Mouse (Mus musculus): ENCODE results near the gene Lgals7. TPM values are rescaled to one million over a fixed set of nuclear protein-coding genes. Genes with fewer than 3 reads are reported as not detected.
"Not testable (repeated sequence)": the region's sequence is repeated elsewhere in the genome, so short reads cannot be mapped to it uniquely, and the experiment has no call there.

Gene Lgals7
- polyA plus RNA-seq, 1 experiment from 2014 or later, result 0.42 TPM

DNA sequence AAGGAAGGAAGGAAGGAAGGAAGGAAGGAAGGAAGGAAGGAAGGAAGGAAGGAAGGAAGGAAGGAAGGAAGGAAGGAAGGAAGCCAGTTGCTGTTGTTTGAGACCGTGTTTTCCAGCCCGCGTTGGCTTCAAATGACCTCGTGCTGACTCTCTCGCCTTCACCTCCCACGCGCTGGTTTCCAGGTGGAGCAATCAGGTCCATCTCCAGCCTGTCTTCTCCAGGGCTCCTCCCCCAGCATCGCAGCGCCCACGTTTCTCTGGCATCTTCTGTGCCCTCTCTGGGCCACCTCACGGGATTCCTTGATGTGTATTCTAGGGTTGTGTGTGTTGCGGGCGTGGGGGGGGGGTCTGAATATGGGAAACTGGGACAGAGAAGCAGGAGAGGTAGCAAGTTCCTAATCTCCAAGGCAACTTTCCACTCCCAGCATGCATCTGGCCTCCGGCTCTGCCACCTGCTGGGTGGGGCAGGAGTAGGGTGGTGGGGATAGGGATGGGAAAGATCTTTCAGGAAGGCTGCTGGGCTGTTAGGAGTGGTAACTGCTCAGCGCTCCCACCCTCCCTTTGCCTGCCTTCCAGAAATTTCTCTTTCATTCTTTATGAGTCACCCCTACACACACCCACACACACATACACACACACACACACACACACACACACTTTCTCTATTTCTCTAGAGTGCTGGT, 695 bp upstream of the Lgals7 start:
- Histone ChIP-seq H3K9me3 (ENCODE audit: control insufficient read depth, low read length) (no peaks in the 10 kb centered on the region), H3K4me3 (ENCODE audit: low read depth, low read length) (no peak overlapping the region), H3K4me1 (replicated peaks; ENCODE audit: control insufficient read depth, insufficient read depth, low read length) (peaks cover 11% of the 10 kb centered on the region; the same call in 1 of the 2 replicates), H3K9ac (ENCODE audit: low read length) (no peak overlapping the region), H3K4me2 (ENCODE audit: low read length) (no peak overlapping the region), H3K27ac (ENCODE audit: low read depth) (no peak overlapping the region), H3K27me3 (replicated peaks; ENCODE audit: control insufficient read depth, insufficient read depth, low read length) (no peaks in the 10 kb centered on the region), H3K36me3 (ENCODE audit: control insufficient read depth, insufficient read depth, low read length) (no peaks in the 10 kb centered on the region)
- ATAC-seq (replicated peaks; ENCODE audit: low FRiP score, low TSS enrichment, low read depth) (no peak), DNase-seq (ENCODE audit: low spot score) (no peak)
- 69% methylated on average over 15 of the region's 15 CpGs for WGBS

DNA sequence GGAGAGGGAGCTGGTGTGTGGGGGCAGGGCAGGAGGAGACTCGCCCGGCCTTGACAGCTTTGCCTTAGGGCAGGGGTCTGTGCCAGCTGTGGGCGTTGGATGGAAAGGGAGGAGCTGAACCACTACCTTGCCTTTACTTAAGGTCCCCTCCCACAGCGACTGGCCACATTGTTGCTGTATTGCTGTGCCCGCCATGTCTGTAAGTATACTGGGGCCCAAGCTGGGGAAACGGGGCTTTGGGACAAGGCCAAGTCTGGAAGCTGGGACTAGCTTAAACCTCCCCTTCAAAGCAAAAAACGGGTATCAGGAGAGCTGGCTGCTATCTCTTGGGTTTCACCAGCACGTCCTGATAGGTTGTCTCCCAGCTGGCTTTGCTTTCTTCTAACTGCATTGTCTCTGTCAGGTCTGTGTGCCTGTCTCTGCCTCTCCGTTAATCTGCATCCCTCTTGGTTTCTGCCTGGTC, 666 bp downstream of the Lgals7 start:
- Histone ChIP-seq H3K27me3 (replicated peaks; ENCODE audit: control insufficient read depth, insufficient read depth, low read length) (no peaks in the 10 kb centered on the region), H3K9me3 (ENCODE audit: control insufficient read depth, low read length) (no peaks in the 10 kb centered on the region), H3K4me3 (ENCODE audit: low read depth, low read length) (no peak overlapping the region), H3K9ac (ENCODE audit: low read length) (no peak overlapping the region), H3K27ac (ENCODE audit: low read depth) (no peak overlapping the region), H3K36me3 (ENCODE audit: control insufficient read depth, insufficient read depth, low read length) (no peaks in the 10 kb centered on the region), H3K4me1 (replicated peaks; ENCODE audit: control insufficient read depth, insufficient read depth, low read length) (peaks cover 11% of the 10 kb centered on the region; the same call in 1 of the 2 replicates), H3K4me2 (ENCODE audit: low read length) (no peak overlapping the region)
- WGBS, result 42% methylated on average over 9 of the region's 9 CpGs
- DNase-seq (ENCODE audit: low spot score) (peak; percentile 59), ATAC-seq (replicated peaks; ENCODE audit: low FRiP score, low TSS enrichment, low read depth) (no peak)

DNA sequence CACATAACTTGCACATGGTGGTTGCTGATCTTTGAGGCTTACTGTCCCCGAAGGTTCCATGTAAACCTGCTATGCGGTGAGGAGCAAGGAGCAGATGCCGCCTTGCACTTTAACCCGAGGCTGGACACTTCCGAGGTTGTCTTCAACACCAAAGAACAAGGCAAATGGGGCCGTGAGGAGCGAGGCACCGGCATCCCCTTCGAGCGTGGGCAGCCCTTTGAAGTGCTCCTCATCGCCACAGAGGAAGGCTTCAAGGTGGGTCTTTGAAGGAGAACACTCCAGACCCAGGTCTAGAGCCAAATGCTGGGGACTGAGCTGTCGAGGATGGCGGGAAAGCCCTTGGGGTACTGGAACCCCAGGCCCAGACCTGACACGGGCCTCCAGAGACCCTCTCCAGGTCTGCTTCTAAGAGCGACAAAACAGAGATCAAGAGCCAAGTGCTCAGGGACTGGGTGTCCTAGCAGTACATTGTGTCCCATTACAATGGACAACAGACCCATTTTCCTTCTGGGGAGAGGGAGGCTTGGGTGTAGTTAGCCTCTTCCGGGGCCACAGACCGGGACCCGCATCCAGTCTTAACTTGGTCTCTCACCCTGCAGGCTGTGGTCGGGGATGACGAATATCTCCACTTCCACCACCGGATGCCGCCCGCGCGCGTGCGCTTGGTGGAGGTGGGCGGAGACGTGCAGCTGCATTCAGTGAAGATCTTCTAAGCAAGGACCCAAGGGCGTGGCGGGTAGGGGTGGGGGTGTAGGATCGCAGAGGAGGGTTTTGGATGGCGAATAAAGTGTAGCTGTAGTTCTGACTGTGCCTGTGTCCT, 2.0 kb downstream of the Lgals7 start:
- Histone ChIP-seq H3K36me3 (ENCODE audit: control insufficient read depth, insufficient read depth, low read length) (no peaks in the 10 kb centered on the region), H3K27ac (ENCODE audit: low read depth) (no peak overlapping the region), H3K27me3 (replicated peaks; ENCODE audit: control insufficient read depth, insufficient read depth, low read length) (no peaks in the 10 kb centered on the region), H3K9me3 (ENCODE audit: control insufficient read depth, low read length) (no peaks in the 10 kb centered on the region), H3K9ac (ENCODE audit: low read length) (no peak overlapping the region), H3K4me3 (ENCODE audit: low read depth, low read length) (0 out of 2 replicates have a peak overlapping the region, but pooled peaks have one; percentile 7), H3K4me2 (ENCODE audit: low read length) (peak overlapping the region; percentile 42), H3K4me1 (replicated peaks; ENCODE audit: control insufficient read depth, insufficient read depth, low read length) (peaks cover 11% of the 10 kb centered on the region; the same call in 1 of the 2 replicates)
- WGBS, result 38% methylated on average over 33 of the region's 33 CpGs
- peak; percentile 47; the same call in 1 of the 2 replicates for ATAC-seq (replicated peaks; ENCODE audit: low FRiP score, low TSS enrichment, low read depth)
- peak; percentile 87 for DNase-seq (ENCODE audit: low spot score)

GRCm38 (mm10) chr7:28866769-28867507, 3.3 kb downstream of the Lgals7 start:
- H3K4me2 ChIP-seq (ENCODE audit: low read length), result no peak overlapping the region; the same call in 1 of the 2 replicates
- no peak overlapping the region for H3K4me3 ChIP-seq (ENCODE audit: low read depth, low read length)
- WGBS, result 92% methylated on average over 28 of the region's 28 CpGs
- peaks cover 11% of the 10 kb centered on the region; the same call in 1 of the 2 replicates for H3K4me1 ChIP-seq (replicated peaks; ENCODE audit: control insufficient read depth, insufficient read depth, low read length)
- no peak for ATAC-seq (replicated peaks; ENCODE audit: low FRiP score, low TSS enrichment, low read depth)
- no peaks in the 10 kb centered on the region for H3K9me3 ChIP-seq (ENCODE audit: control insufficient read depth, low read length)
- no peaks in the 10 kb centered on the region for H3K27me3 ChIP-seq (replicated peaks; ENCODE audit: control insufficient read depth, insufficient read depth, low read length)
- H3K36me3 ChIP-seq (ENCODE audit: control insufficient read depth, insufficient read depth, low read length), result no peaks in the 10 kb centered on the region
- no peak for DNase-seq (ENCODE audit: low spot score)
- H3K27ac ChIP-seq (ENCODE audit: low read depth), result no peak overlapping the region
- H3K9ac ChIP-seq (ENCODE audit: low read length), result no peak overlapping the region

DNA sequence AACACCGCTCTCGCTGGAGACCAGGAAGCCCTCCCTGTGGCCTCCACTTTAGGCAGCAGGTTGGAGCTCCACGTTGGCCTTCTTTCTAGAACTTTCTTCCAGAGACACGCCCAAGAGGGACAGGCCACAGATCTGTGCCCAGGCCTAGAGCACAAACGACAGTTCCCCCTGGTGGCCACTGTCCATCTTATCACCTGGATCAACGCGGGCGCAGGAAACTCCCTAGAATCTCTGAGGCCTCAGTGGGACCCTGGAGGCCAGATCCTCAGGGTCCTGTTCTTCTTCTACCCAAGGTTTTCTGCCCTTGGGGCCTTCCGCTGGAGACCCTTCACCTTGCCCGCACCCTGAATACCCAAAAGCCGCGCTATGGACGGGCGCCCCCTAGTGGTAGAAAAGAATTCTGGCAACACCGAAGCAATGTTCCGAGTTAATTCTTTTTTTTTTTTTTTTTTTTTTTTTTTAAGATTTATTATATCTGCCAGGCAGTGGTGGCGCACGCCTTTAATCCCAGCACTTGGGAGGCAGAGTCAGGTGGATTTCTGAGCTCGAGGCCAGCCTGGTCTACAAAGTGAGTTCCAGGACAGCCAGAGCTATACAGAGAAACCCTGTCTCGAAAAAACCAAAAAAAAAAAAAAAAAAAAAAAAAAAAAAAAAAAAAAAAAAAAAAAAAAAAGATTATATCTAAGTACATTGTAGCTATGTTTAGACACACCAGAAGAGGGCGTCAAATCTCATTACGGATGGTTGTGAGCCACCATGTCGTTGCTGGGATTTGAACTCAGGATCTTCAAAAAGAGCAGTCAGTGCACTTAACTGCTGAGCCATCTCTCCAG, 4.1 kb downstream of the Lgals7 start:
- Histone ChIP-seq H3K4me1 (replicated peaks; ENCODE audit: control insufficient read depth, insufficient read depth, low read length) (peaks cover 11% of the 10 kb centered on the region; the same call in 1 of the 2 replicates), H3K4me2 (ENCODE audit: low read length) (peak overlapping the region; percentile 32; the same call in 1 of the 2 replicates)
- DNase-seq (ENCODE audit: low spot score), result peak; percentile 85
- H3K9ac ChIP-seq (ENCODE audit: low read length); H3K9me3 ChIP-seq (ENCODE audit: control insufficient read depth, low read length); H3K36me3 ChIP-seq (ENCODE audit: control insufficient read depth, insufficient read depth, low read length); H3K4me3 ChIP-seq (ENCODE audit: low read depth, low read length); H3K27me3 ChIP-seq (replicated peaks; ENCODE audit: control insufficient read depth, insufficient read depth, low read length); H3K27ac ChIP-seq (ENCODE audit: low read depth): not testable (repeated sequence)
- 0 out of 2 replicates have a peak, but pooled peaks have one; percentile 48 for ATAC-seq (replicated peaks; ENCODE audit: low FRiP score, low TSS enrichment, low read depth)
- WGBS, result 33% methylated on average over 23 of the region's 23 CpGs

DNA sequence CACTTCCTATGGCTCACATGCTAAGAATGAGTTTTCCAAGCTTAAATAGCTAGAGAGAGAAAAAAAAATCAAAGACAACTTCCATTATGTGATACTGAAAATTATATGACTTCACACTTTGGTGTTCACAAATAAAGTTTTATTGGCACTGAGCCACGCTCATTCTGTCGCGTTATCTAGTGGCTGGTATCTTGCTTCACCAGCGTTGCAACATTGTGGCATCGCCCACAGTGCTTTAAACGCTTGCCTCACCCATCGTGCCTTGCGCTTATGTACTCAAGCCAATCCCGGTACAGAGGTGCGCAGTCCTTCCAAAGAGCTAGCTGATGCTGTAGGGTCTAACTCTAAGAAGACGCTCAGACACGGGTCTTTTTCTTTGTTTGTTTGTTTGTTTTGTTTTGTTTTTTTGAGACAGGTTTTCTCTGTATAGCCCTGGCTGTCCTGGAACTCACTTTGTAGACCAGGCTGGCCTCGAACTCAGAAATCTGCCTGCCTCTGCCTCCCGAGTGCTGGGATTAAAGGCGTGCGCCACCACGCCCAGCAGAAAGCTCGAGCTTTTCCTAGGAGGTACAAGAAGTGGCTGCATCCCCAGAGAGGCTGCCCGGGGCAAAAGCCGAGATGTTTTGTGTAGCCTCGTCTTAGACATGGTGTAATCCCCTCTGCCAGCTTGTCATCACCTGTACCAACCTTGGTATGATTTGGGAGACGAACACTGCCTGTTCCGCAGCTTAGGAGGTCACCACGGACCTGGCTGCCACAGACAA, 7.4 kb downstream of the Lgals7 start:
- Histone ChIP-seq H3K9ac (ENCODE audit: low read length) (no peak overlapping the region), H3K27me3 (replicated peaks; ENCODE audit: control insufficient read depth, insufficient read depth, low read length) (no peaks in the 10 kb centered on the region), H3K36me3 (ENCODE audit: control insufficient read depth, insufficient read depth, low read length) (no peaks in the 10 kb centered on the region), H3K27ac (ENCODE audit: low read depth) (no peak overlapping the region), H3K4me2 (ENCODE audit: low read length) (no peak overlapping the region), H3K9me3 (ENCODE audit: control insufficient read depth, low read length) (no peaks in the 10 kb centered on the region), H3K4me1 (replicated peaks; ENCODE audit: control insufficient read depth, insufficient read depth, low read length) (no peaks in the 10 kb centered on the region), H3K4me3 (ENCODE audit: low read depth, low read length) (no peak overlapping the region)
- no peak for ATAC-seq (replicated peaks; ENCODE audit: low FRiP score, low TSS enrichment, low read depth)
- 91% methylated on average over 24 of the region's 24 CpGs for WGBS
- DNase-seq (ENCODE audit: low spot score), result no peak

DNA sequence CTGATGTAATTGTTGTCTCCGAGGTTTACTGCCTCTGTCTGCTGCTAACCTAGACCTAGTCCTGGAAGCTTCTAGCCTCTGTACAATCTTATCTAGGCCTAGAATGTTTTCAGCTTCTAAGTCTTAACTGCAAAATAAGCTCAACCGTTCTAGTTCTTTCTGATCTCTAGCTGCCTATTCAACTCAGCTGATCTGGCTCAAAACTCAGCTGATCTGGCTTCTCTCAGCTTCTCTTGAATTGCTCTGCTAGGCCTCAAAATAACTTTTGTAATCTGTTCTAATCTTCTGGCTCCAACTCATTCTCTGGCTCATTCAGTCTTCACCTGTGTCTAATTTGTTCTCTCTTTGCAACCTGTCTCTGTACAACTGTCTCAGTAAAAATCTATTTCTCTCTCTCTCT, 10.9 kb downstream of the Lgals7 start:
- no peak for ATAC-seq (replicated peaks; ENCODE audit: low FRiP score, low TSS enrichment, low read depth)
- H3K36me3 ChIP-seq (ENCODE audit: control insufficient read depth, insufficient read depth, low read length), result no peaks in the 10 kb centered on the region
- H3K4me3 ChIP-seq (ENCODE audit: low read depth, low read length), result no peak overlapping the region
- no peak overlapping the region for H3K4me2 ChIP-seq (ENCODE audit: low read length)
- no peak overlapping the region for H3K9ac ChIP-seq (ENCODE audit: low read length)
- no peaks in the 10 kb centered on the region for H3K9me3 ChIP-seq (ENCODE audit: control insufficient read depth, low read length)
- no peak overlapping the region for H3K27ac ChIP-seq (ENCODE audit: low read depth)
- DNase-seq (ENCODE audit: low spot score), result no peak
- no peaks in the 10 kb centered on the region for H3K27me3 ChIP-seq (replicated peaks; ENCODE audit: control insufficient read depth, insufficient read depth, low read length)
- WGBS, result 78% methylated on average over 2 of the region's 2 CpGs
- no peaks in the 10 kb centered on the region for H3K4me1 ChIP-seq (replicated peaks; ENCODE audit: control insufficient read depth, insufficient read depth, low read length)

Measured in intestine, embryonic 14.5 days (tissue).